Mouse (Mus musculus): ENCODE measurements around the gene Ptn. TPM values are rescaled to one million over a fixed set of nuclear protein-coding genes. Genes with fewer than 3 reads are reported as not detected.
"Not testable (repeated sequence)": the region's sequence is repeated elsewhere in the genome, so short reads cannot be mapped to it uniquely, and the experiment has no call there.

Gene Ptn
- polyA plus RNA-seq, 2 experiments from 2014 or later, result not detected

- ATAC-seq, result no peak
These were observed 54.8 kb downstream of the Ptn start for GRCm38 (mm10) chr6:36755001-36755885.

GRCm38 (mm10) chr6:36752887-36753286 is 57.1 kb downstream of the Ptn start:
- no peak for ATAC-seq

GRCm38 (mm10) chr6:36739811-36740210 is 70.2 kb downstream of the Ptn start:
- no peak for ATAC-seq

- ATAC-seq, result no peak
These were observed 73.3 kb downstream of the Ptn start for GRCm38 (mm10) chr6:36736763-36737162.

- ATAC-seq, result not testable (repeated sequence)
These were observed 74.4 kb downstream of the Ptn start for GRCm38 (mm10) chr6:36735622-36736021.

- ATAC-seq, result not testable (repeated sequence)
These were observed 80.2 kb downstream of the Ptn start for GRCm38 (mm10) chr6:36729811-36730210.

- no peak for ATAC-seq
These were observed 81.9 kb downstream of the Ptn start for GRCm38 (mm10) chr6:36728079-36728478.

GRCm38 (mm10) chr6:36725509-36726160 is 84.4 kb downstream of the Ptn start:
- ATAC-seq, result no peak

- no peak for ATAC-seq
These were observed 87.1 kb downstream of the Ptn start for GRCm38 (mm10) chr6:36722769-36723549.

- no peak for ATAC-seq
These were observed 96.7 kb downstream of the Ptn start for GRCm38 (mm10) chr6:36713329-36713728.

GRCm38 (mm10) chr6:36695481-36695880 is 114.5 kb downstream of the Ptn start:
- no peak for ATAC-seq

GRCm38 (mm10) chr6:36691497-36691896 is 118.5 kb downstream of the Ptn start:
- no peak for ATAC-seq

GRCm38 (mm10) chr6:36690941-36691340 is 119.1 kb downstream of the Ptn start:
- ATAC-seq, result no peak

- ATAC-seq, result no peak
These were observed 133.0 kb downstream of the Ptn start for GRCm38 (mm10) chr6:36676710-36677691.

- ATAC-seq, result no peak
These were observed 137.4 kb downstream of the Ptn start for GRCm38 (mm10) chr6:36672399-36673221.

GRCm38 (mm10) chr6:36671274-36671673 is 138.7 kb downstream of the Ptn start:
- no peak for ATAC-seq

Data from CD4-positive, CD25-positive, alpha-beta regulatory T cell, adult 4 months (primary cell).